Mouse (Mus musculus) sigmoid colon, adult 10 weeks (tissue): ENCODE measurements around the gene Ifna7. TPM values are rescaled to one million over a fixed set of nuclear protein-coding genes. Genes with fewer than 3 reads are reported as not detected.

Experiments
- polyA plus RNA-seq: library from polyadenylated mRNA; stranded (reverse); fragments of 350-450 nt; fragmentation: Illumina TruSeq; extraction: RNeasy Lipid Tissue Mini Kit (QIAGEN cat#74804); gene quantifications from one replicate; pipeline ENCODE4 v1.2.3, GENCODE M21; 2014; ENCODE audit warnings: low read depth, low replicate concordance

Gene Ifna7
- polyA plus RNA-seq, 1 experiment from 2014 or later = not detected

Other genes starting within 250 kb of the Ifna7 start
- gene Ifna14, start 244.4 kb upstream of the Ifna7 start, polyA plus RNA-seq = not detected
- gene Ifna9, start 223.8 kb upstream of the Ifna7 start, polyA plus RNA-seq = not detected
- not detected for gene Ifna12, start 212.9 kb upstream of the Ifna7 start, polyA plus RNA-seq
- gene C87499, start 181.8 kb upstream of the Ifna7 start, polyA plus RNA-seq = not detected
- not detected for gene Ifna13, start 171.8 kb upstream of the Ifna7 start, polyA plus RNA-seq
- not detected for gene Ifna16, start 139.3 kb upstream of the Ifna7 start, polyA plus RNA-seq
- not detected for gene Ifna2, start 132.3 kb upstream of the Ifna7 start, polyA plus RNA-seq
- not detected for gene Ifnab, start 124.9 kb upstream of the Ifna7 start, polyA plus RNA-seq
- gene Gm26566, start 94.4 kb upstream of the Ifna7 start, polyA plus RNA-seq = not detected
- gene Klhl9, start 93.8 kb upstream of the Ifna7 start, polyA plus RNA-seq = 150 TPM
- not detected for gene Gm13271, start 61.4 kb upstream of the Ifna7 start, polyA plus RNA-seq
- not detected for gene Gm13283, start 56.1 kb upstream of the Ifna7 start, polyA plus RNA-seq
- gene Gm13290, start 42.4 kb upstream of the Ifna7 start, polyA plus RNA-seq = not detected
- gene Gm13289, start 39.3 kb upstream of the Ifna7 start, polyA plus RNA-seq = not detected
- not detected for gene Gm13272, start 36.4 kb upstream of the Ifna7 start, polyA plus RNA-seq
- not detected for gene Ifnz, start 34.1 kb upstream of the Ifna7 start, polyA plus RNA-seq
- not detected for gene Gm13276, start 30.5 kb upstream of the Ifna7 start, polyA plus RNA-seq
- gene Gm13277, start 27.6 kb upstream of the Ifna7 start, polyA plus RNA-seq = not detected
- not detected for gene Gm13278, start 24.7 kb upstream of the Ifna7 start, polyA plus RNA-seq
- not detected for gene Gm13275, start 21.7 kb upstream of the Ifna7 start, polyA plus RNA-seq
- gene Gm13279, start 18.8 kb upstream of the Ifna7 start, polyA plus RNA-seq = not detected
- not detected for gene Gm13285, start 16.6 kb upstream of the Ifna7 start, polyA plus RNA-seq
- not detected for gene Gm13287, start 13.0 kb upstream of the Ifna7 start, polyA plus RNA-seq
- gene Gm13288, start 10.7 kb upstream of the Ifna7 start, polyA plus RNA-seq = not detected
- gene Ifna11, start 3.7 kb downstream of the Ifna7 start, polyA plus RNA-seq = not detected
- gene Ifna6, start 11.2 kb downstream of the Ifna7 start, polyA plus RNA-seq = not detected
- not detected for gene Ifna5, start 19.3 kb downstream of the Ifna7 start, polyA plus RNA-seq
- gene Ifna4, start 25.6 kb downstream of the Ifna7 start, polyA plus RNA-seq = not detected
- not detected for gene Ifna1, start 33.9 kb downstream of the Ifna7 start, polyA plus RNA-seq
- gene Ifne, start 64.0 kb downstream of the Ifna7 start, polyA plus RNA-seq = not detected